Mouse (Mus musculus) spleen, postnatal 14 days (tissue): ENCODE measurements around the gene Gm20479.

ENCODE experiments used
- DNase-seq, 2 experiments: peaks; one replicate each; pipeline ENCODE4 v3.0.0; 2021 to 2022; ENCODE audit warnings: low spot score in 2 of 2

Gene Gm20479

GRCm38 (mm10) chr7:27356861-27357594, at the start of gene Gm20479:
Gene Gm20479, minus strand, starts transcription at chr7:27357419.
- DNase-seq, result no peak

GRCm38 (mm10) chr7:27406481-27406880, 49.3 kb upstream of the Gm20479 start:
- no peak for DNase-seq

GRCm38 (mm10) chr7:27404203-27404942, 47.2 kb upstream of the Gm20479 start:
- no peak for DNase-seq

DNA sequence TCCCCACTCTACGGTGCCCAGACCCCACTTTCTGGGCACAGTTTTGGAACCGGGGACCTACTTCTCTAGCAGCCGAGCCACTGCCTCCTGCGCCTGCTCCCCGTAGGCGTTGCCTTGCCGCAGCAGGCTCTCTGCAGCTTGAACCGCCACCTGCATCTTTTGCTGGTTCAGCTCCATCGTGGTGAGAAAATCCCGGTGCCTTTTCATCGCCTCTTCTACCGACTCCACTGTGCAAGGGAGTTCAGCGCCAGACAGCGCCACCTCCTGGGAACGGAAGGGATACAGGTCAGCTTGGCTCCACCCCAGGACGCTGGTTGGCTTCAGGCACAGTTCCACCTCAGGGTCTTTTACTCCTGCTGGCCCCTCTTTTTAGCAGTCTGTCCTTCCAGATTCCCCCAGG, 45.5 kb upstream of the Gm20479 start:
- DNase-seq, result peak in 1 of 2 experiments; percentile 45

GRCm38 (mm10) chr7:27400545-27400944, 43.3 kb upstream of the Gm20479 start:
- no peak for DNase-seq

- DNase-seq, result peak in 1 of 2 experiments; percentile 19
Measured at GRCm38 (mm10) chr7:27397048-27397949, 40.1 kb upstream of the Gm20479 start.

GRCm38 (mm10) chr7:27396184-27397047, 39.2 kb upstream of the Gm20479 start:
- DNase-seq, result no peak

DNA sequence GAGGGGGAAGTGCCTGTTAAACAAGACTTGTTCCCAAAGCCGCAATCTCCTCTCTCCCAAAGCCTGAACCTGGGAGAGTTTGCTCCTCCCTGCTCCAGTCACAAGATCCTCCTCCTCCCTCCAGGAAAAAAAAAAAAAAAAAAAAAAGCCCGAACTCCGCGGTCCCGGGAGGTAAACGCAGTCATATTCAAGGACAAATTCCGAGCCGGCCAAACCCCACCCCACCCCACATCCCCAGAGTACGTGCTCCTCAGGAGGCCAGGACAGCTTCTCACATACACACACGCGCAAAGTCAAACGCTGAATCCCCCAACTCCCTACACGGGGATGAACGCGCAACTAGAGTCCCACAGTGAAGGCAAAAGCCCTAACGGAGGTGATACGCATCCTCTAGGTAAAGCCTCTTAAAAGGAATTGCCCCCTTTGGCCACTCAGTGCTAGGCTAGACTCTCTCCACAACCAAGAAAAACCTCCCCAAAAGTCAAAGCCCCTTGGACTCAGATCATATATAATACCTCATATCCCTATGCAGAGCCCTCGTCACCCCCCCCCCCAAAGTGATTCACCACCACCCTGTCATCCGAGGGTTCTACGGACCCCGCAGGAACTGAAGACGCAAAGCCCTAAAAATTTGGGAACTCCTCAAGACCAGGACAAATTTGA, 38.4 kb upstream of the Gm20479 start:
- no peak for DNase-seq

DNA sequence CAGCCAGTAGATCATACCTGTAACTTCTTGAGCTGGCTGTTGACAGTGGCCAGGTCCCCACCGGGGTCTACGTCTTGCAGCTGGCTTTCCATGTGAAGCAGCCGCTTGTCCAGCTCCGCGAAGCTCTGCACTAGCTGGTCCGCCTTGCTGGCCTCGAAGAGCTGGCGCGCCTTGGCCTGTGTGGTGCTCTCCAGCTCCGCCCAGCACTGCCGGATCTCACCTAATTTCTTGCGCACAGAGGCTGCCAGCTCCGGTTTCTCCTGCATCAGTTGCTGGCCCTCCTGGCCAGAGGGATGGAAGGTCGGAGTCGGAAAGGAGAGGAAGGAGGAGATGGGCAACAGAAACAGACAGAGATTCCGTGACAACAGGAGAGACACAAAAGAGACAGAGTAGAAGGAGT, 34.2 kb upstream of the Gm20479 start:
- no peak for DNase-seq

GRCm38 (mm10) chr7:27389213-27389612, 32.0 kb upstream of the Gm20479 start:
- DNase-seq, result no peak

DNA sequence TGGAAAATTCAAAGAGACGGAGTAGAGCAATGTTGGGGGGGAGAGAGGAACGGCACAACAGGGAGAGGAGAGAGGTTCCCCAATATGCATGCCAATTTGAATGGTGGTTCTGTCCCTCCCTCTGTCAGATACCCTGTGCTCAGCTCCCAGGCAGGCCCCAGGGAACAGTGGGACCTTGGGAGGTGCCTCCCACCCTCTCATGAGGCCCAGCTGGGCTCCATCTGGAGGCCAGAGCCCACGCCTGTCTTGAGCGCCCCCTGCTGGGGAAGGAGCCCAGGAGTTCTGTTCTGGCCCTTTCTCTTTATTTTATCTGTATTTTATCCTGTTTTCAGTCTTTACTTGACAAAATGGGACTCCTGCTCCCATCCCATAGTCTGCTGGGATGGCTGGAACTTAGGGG, 27.5 kb upstream of the Gm20479 start:
- peak; percentile 41 to 62 for DNase-seq

DNA sequence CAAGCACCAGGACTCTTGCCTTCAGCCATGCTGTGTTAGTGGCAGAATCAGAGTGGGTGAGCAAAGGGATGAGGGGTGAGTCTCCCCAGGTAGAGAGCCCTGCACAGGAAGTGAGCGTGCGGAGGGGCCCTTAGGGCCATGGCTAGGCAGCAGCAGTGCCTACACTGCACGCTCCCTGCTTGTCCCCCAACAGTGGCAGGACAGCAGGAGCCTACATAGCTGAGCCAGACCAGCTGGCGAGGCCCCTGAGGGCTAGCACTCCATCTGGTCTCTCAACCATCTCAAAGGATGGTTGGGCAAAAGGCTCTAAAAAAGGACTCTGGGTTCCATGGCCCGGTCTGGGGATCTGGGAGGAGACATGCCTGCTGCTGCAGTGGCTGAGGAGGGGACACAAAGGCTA, 26.9 kb upstream of the Gm20479 start:
- no peak for DNase-seq

DNA sequence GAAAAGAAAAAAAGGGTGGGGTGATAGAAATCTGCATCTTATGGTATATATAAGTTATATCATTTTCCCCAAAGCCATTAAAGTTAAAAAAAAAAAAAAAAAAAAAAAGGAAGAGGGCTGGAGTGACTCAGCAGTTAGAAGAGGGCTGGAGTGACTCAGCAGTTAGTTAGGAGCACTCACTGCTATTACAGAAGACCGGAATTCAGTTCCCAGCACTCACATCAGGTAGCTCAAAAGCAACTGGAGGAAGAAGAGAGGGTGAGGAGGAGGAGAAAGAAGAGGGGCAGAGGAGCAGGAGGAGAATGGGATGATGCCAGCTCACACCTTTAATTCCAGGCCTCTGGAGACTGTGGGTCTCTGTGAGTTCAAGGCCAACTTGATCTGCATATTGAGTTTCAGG, 26.0 kb upstream of the Gm20479 start:
- no peak for DNase-seq

DNA sequence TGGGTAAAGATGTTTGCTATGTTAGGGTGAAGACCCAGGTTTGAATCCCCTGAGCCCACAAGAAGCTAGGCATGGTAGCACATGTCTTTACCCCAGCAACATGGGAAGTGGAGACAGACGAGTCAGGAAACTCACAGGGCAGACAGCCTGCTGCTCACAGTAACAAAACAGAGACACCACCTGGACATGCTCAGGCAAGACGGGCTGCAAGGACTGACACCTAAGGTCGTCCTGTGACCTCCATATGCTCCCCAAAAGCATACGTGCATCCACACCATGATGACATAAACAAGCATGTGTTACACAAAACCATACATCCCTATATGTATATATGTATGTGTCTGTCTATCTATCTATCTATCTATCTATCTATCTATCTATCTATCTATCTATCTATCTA, 24.3 kb upstream of the Gm20479 start:
- no peak for DNase-seq

- no peak for DNase-seq
Measured at GRCm38 (mm10) chr7:27381009-27381408, 23.8 kb upstream of the Gm20479 start.

DNA sequence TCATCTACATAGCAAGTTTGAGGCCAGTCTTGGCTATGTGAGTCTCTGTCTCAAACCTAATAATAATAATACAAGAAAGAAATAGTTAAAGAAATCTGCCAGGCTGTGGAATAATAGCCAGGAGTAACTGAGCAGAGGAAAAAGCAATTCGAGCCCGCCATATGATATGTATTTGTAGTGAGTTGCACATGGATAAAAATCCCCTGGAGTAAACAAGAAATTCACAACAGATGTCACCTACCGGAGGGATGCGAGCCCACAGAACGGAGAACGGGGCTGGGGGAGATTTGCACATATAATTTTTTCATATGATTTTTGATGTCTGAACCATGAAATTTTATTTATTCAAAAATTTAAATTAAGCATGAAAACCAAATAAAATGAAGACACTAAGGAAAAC, 22.6 kb upstream of the Gm20479 start:
- no peak for DNase-seq

- DNase-seq, result no peak
Measured at GRCm38 (mm10) chr7:27378431-27378830, 21.2 kb upstream of the Gm20479 start.

DNA sequence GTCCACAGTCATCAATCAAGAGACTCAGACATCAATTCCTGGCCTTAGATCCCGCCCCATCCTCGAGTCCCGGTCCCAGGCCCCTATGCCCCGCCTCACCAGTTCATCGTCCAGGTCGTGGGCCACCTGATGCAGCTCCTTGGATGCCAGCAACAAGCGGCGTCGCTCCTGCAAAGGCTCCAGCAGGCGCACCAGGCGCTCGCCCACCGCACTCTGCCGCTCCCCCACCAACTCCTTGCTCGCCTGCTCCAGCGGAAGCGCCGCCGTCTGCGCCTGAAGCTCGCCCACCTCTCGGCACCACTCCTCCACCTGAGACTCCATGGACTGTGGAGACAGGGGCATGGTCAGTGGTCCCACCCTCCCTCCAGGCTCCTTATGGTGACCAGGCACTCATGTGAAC, 18.1 kb upstream of the Gm20479 start:
- no peak for DNase-seq

DNA sequence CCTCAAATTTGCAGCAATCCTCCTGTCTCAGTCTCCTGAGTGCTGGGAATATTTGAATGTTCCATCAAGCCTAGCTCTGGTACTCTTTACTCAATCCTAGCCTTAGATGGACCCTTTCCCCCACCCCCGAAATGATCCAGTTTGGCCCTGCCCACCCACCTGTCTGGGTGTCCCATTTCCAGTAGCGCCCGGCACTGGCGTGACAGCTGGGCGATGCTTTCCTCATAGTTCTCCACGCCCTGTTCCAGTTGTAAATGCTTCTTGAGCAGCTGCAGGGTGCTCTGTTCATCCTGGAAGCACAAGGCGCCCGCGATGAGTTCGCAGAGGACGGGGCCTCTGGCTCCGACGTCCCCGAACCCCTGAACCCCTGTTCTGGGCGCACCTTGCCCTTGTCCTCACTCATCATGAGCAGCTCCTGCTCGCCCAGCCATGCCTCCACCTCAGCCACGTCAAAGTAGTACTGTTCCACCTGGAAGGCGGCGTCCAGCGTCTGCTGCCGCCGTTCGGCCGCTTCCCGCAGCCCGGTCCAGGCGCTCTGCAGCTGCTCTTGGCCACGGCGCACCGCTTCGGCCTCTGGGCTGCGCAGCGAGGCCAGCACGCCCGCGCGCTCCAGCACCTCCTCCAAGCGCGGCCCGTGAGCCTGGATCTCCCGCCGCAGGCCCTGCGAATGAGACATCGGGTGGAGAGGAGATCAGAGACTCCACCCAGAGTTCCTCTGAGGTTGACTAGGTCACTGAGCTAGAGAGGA, 14.7 kb upstream of the Gm20479 start:
- no peak for DNase-seq

DNA sequence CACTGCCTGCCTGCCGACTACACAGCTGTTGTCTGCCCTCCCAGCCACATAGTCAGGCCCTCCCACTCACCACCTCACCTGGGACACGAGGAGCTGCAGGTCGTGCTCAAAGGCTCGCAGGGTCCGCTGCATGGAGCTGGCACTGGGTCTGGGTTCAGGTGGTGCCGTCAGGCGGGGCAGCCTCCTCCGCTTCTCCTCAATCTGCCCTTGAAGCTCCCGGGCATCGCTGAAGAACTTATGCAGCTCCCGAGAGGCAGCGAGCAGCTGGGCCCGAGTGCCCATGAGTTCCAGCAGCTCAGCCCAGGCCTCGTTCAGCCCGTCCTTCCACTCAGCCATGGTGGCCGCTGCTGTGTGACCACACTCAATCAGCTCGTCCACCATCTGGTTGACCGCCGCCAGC, 11.9 kb upstream of the Gm20479 start:
- no peak for DNase-seq
